ENCODE assay signal across 21 mouse cellular contexts in genomic region chr6:145295171-145295570, GRCm38 (mm10). TPM values are rescaled to one million over a fixed set of nuclear protein-coding genes. Genes with fewer than 3 reads are reported as not detected.
DNase-seq lines count a peak whose midpoint lies in the region; ATAC-seq lines count a peak whose summit lies in the region.
"Had no signal": no experiment of that assay in that cellular context is flagged by ENCODE, and none has a peak within 500 bp of the region (broad histone marks: within the 10 kb centered on the region; RNA-seq: fewer than 3 reads in every experiment).

No protein-coding gene starts in this region.

- peak; percentile 16 to 23 for DNase-seq in cerebellum, postnatal 10 days
- DNase-seq in cerebellum, postnatal 25 days, result no peak
- peak; percentile 78 for DNase-seq in heart, adult 11 months
- DNase-seq in heart, postnatal 4 days, result no peak
- no peak for DNase-seq in heart, postnatal 25 days (ENCODE audit: low spot score)
- DNase-seq in gastrocnemius, postnatal 10 days, result no peak
- DNase-seq: adrenal gland, adult 8-10 months; adrenal gland, postnatal 36 days; B cell, adult 2 months; cerebellum, adult 11 months; cerebellum, adult 8-10 months; cerebellum, postnatal 36 days; gastrocnemius, postnatal 14 days; kidney, adult 2 months had no signal

- H3K27ac ChIP-seq in heart, embryonic 16.5 days (ENCODE audit: low read length), result no peak overlapping the region
- H3K27ac ChIP-seq: embryonic facial prominence, embryonic 13.5 days; hindbrain, embryonic 15.5 days; kidney, embryonic 15.5 days had no signal

- 0 out of 2 replicates have a peak, but pooled peaks cover 4% of the 10 kb centered on the region for H3K4me1 ChIP-seq in heart, embryonic 16.5 days (ENCODE audit: control insufficient read depth, insufficient read depth, low read length)
- H3K4me1 ChIP-seq: hindbrain, embryonic 15.5 days; kidney, embryonic 15.5 days had no signal

- no peak overlapping the region for H3K4me2 ChIP-seq in heart, embryonic 16.5 days (ENCODE audit: low read depth, low read length)
- H3K4me2 ChIP-seq: embryonic facial prominence, embryonic 13.5 days; hindbrain, embryonic 15.5 days; kidney, embryonic 15.5 days had no signal

- peak; percentile 33; the same call in 1 of the 2 replicates for ATAC-seq in heart, embryonic 16.5 days (replicated peaks; ENCODE audit: extremely low read depth, insufficient read depth, low FRiP score)
- ATAC-seq: CD4-positive, CD25-positive, alpha-beta regulatory T cell, adult 4 months; intestine, embryonic 16.5 days had no signal

- H3K9me3 ChIP-seq in heart, embryonic 16.5 days (replicated peaks; ENCODE audit: control insufficient read depth, low read length), result no peaks in the 10 kb centered on the region
- H3K9me3 ChIP-seq: embryonic facial prominence, embryonic 13.5 days; hindbrain, embryonic 15.5 days; kidney, embryonic 15.5 days had no signal

- H3K36me3 ChIP-seq in heart, embryonic 16.5 days (ENCODE audit: control insufficient read depth, insufficient read depth), result no peaks in the 10 kb centered on the region
- H3K36me3 ChIP-seq: embryonic facial prominence, embryonic 13.5 days; G1E; hindbrain, embryonic 15.5 days; kidney, embryonic 15.5 days had no signal

- H3K4me3 ChIP-seq in heart, embryonic 16.5 days (ENCODE audit: low read length), result no peak overlapping the region
- H3K4me3 ChIP-seq: embryonic facial prominence, embryonic 13.5 days; hindbrain, embryonic 15.5 days; kidney, embryonic 15.5 days had no signal

- intact Hi-C loops in heart, postnatal 25 days (cut with DNase I), result no loop called here

- 51% methylated on average over 11 of the region's 11 CpGs for WGBS in heart, embryonic 16.5 days

- H3K27me3 ChIP-seq in heart, embryonic 16.5 days (ENCODE audit: control insufficient read depth, insufficient read depth, low read length), result peaks cover 31% of the 10 kb centered on the region
- H3K27me3 ChIP-seq: embryonic facial prominence, embryonic 13.5 days; hindbrain, embryonic 15.5 days; kidney, embryonic 15.5 days had no signal

- H3K9ac ChIP-seq in heart, embryonic 16.5 days (ENCODE audit: low read length), result no peak overlapping the region
- H3K9ac ChIP-seq: embryonic facial prominence, embryonic 13.5 days; hindbrain, embryonic 15.5 days; kidney, embryonic 15.5 days had no signal

RNA-seq across cellular contexts. Expression of gene Kras, which starts 45.1 kb away (rescaled TPM):
- 10 to 100 TPM; 49.2 to 50.5 TPM for total RNA-seq in heart, postnatal 4 days (2021)
- polyA plus RNA-seq in heart, embryonic 16.5 days (2015; fragmentation: Nextera tagmentation; extraction: Ambion mirVana), result 44.1 and 45.4 TPM in 2 replicates
- 10 to 100 TPM; 30.4 to 34.0 TPM for total RNA-seq in heart, postnatal 25 days (2021)
- 10 to 100 TPM; 24.1 to 27.6 TPM for total RNA-seq in gastrocnemius, postnatal 10 days (2021)

Comparison
In these comparisons a context has a peak if more than half of its experiments do, and no peak if none do; other contexts are left out.
1. DNase-seq: peak in cerebellum, postnatal 10 days (2 of 2) and heart, adult 11 months (single experiment); none in cerebellum, postnatal 25 days (0 of 2), heart, postnatal 4 days (single experiment), heart, postnatal 25 days (single experiment) and gastrocnemius, postnatal 10 days (single experiment).